Mouse (Mus musculus): Measurements from ENCODE around the gene BC051665. TPM values are rescaled to one million over a fixed set of nuclear protein-coding genes. Genes with fewer than 3 reads are reported as not detected.

The BC051665 gene
- not detected in 2 replicates for polyA plus RNA-seq (2015; fragmentation: Nextera tagmentation; extraction: Ambion mirVana)

DNA sequence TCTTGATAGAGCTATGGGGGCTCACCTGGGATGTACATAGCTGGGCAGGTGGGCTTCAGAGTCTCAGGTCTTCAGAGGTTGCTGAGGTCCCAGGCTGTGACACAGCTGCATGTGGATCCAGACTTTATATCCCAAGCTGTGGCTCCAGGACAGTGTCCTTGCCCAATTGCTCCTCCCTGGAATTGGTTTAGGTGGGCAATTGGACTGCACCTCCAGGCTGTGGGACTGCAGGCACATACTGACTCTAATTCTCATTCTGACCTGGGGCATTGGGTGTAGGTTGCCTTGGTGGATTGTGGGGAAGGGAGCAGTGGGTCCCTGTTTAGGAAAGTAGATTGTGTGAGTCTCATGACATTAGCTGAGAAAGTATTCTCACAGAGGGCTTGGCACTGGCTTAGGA lies at the start of gene BC051665:
TSS of gene BC051665 (minus strand) at position 101 of the 400 bp plus-strand sequence.
- Histone ChIP-seq H3K36me3 (replicated peaks) (no peaks in the 10 kb centered on the region), H3K4me2 (no peak within 1 kb of the TSS), H3K4me1 (replicated peaks) (no peaks in the 10 kb centered on the region), H3K4me3 (replicated peaks) (no peak within 1 kb of the TSS), H3K27ac (replicated peaks) (no peak within 1 kb of the TSS), H3K9ac (no peak within 1 kb of the TSS), H3K9me3 (replicated peaks) (no peaks in the 10 kb centered on the region), H3K27me3 (no peaks in the 10 kb centered on the region)
- ATAC-seq (ENCODE audit: insufficient read depth): no peak

DNA sequence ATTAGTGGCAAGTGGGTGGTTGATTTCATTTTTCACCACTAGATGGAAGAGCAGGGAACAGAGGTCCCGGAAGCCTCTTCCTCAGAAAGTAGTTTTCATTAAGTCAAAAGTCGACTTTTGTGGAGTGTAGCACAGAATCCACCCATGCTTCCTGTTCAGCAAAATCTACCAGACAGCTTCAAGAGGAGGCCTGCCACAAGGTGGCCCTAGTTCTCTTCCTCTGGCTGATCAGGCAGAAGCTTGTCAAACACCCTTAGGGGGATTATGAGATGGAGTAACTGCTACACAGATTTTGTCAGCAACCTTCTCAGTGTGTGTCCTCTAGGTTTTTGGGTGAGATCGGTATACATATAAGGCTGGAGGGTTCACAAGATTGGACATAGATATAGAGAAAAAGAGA lies 39.9 kb upstream of the BC051665 start:
- no peak overlapping the region for H3K27ac ChIP-seq (replicated peaks)
- H3K9me3 ChIP-seq (replicated peaks): no peaks in the 10 kb centered on the region
- no peak for ATAC-seq (ENCODE audit: insufficient read depth)
- H3K9ac ChIP-seq: no peak overlapping the region
- no peaks in the 10 kb centered on the region for H3K4me1 ChIP-seq (replicated peaks)
- no peak overlapping the region for H3K4me3 ChIP-seq (replicated peaks)
- 26% methylated on average over 3 of the region's 3 CpGs for WGBS (ENCODE audit: insufficient replicate concordance)
- H3K27me3 ChIP-seq: no peaks in the 10 kb centered on the region
- H3K4me2 ChIP-seq: no peak overlapping the region
- no peaks in the 10 kb centered on the region for H3K36me3 ChIP-seq (replicated peaks)

DNA sequence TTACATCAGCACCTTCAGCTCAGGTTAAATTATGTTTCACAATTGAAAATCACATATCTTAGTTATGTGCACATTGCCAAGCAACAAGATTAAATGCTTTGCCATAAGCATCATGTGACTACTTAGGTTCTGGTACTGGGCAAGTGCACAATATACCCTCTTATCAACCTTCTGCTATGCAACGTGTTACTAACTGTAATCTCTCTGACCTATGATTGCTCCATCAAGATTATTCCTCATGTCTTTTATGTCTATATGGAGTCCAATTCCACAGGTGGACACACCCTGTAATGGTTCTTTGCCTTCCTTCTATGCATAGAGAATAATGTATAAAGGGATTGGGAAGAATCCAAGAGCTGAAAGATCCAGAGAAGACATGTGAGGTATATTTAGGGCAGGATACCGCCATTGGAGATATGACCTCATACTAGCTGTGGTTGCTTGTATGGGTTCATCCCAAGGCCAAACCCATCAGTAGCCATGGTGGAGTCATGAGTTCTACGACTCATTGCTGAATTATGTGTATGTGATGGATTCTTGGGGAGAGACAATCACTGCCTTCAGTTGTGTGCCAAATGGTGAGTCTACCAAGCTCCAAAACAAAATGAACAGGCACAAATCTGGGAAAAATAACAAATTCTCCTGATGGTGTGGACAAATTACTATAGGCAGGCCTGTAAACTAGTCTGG lies 34.5 kb upstream of the BC051665 start:
- Histone ChIP-seq H3K9me3 (replicated peaks) (no peaks in the 10 kb centered on the region), H3K9ac (no peak overlapping the region), H3K27me3 (no peaks in the 10 kb centered on the region), H3K4me1 (replicated peaks) (no peaks in the 10 kb centered on the region), H3K4me2 (no peak overlapping the region), H3K36me3 (replicated peaks) (no peaks in the 10 kb centered on the region), H3K4me3 (replicated peaks) (no peak overlapping the region), H3K27ac (replicated peaks) (no peak overlapping the region)
- 45% methylated on average over 3 of the region's 3 CpGs for WGBS (ENCODE audit: insufficient replicate concordance)
- no peak for ATAC-seq (ENCODE audit: insufficient read depth)

DNA sequence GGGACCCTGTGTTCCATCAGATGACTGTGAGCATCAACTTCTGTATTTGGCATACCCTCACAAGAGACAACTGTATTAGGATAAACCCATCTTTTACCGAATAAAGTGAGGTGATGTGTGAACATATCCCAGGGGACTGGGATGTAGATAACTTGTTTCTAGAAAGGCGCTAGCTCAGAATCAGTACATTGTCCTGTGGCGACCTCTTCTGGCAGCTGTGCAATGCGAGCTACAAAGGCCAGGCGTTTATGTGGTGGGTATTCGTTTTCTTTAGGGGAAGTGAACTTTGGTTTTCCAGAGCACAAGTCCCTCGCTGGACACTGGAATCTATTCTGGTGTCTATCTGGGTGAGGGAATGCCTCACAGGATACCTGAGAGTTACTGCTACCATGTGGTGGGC lies 33.3 kb upstream of the BC051665 start:
- Histone ChIP-seq H3K4me2 (no peak overlapping the region), H3K36me3 (replicated peaks) (no peaks in the 10 kb centered on the region), H3K4me3 (replicated peaks) (no peak overlapping the region), H3K9me3 (replicated peaks) (no peaks in the 10 kb centered on the region), H3K9ac (no peak overlapping the region), H3K4me1 (replicated peaks) (no peaks in the 10 kb centered on the region), H3K27me3 (no peaks in the 10 kb centered on the region), H3K27ac (replicated peaks) (no peak overlapping the region)
- WGBS (ENCODE audit: insufficient replicate concordance): 5% methylated on average over 7 of the region's 7 CpGs
- no peak for ATAC-seq (ENCODE audit: insufficient read depth)

DNA sequence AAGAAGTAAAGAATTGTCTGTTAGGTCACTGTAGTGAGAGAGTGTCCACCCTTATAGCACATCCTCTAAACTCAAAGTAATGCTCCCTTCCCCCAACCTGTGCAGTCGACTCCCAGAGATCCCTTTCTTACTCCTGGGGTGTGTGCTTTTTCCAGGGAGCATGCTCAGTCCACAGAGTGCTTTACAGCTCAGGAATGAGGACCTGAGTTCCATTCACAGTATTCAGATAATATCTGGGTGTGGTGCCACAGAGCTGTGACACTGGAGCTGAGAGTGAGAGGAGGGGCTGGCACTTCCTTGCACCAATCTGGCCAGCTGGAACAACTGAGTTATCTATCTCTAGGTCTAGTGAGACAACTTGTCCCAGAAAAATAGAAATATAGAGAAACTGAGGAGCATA lies 27.6 kb upstream of the BC051665 start:
- Histone ChIP-seq H3K27ac (replicated peaks) (no peak overlapping the region), H3K9ac (no peak overlapping the region), H3K36me3 (replicated peaks) (no peaks in the 10 kb centered on the region), H3K4me3 (replicated peaks) (no peak overlapping the region), H3K9me3 (replicated peaks) (no peaks in the 10 kb centered on the region), H3K4me2 (no peak overlapping the region), H3K4me1 (replicated peaks) (no peaks in the 10 kb centered on the region), H3K27me3 (no peaks in the 10 kb centered on the region)
- ATAC-seq (ENCODE audit: insufficient read depth): no peak
- WGBS (ENCODE audit: insufficient replicate concordance): 30% methylated on average over 1 of the region's 1 CpGs

DNA sequence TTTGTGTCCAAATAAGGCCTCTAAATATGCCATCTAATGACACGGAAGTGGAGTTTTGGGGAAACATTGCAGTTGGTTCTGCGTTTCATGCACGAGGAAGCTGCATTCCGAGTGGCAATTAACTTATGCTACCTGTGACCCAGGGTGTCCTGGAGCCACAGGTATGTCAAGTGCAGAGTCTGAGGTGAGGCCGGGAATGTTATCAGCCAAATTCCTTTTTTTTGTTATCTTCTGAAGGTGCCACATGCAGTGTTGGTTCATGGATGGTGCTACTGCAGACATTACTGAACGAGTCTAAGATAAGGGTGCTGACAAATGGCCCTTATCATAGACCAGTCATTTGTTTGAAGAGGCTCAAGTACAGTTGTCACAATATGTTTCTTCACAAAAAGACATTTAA lies 26.6 kb upstream of the BC051665 start:
- WGBS (ENCODE audit: insufficient replicate concordance): 50% methylated on average over 6 of the region's 6 CpGs
- ATAC-seq (ENCODE audit: insufficient read depth): no peak
- H3K36me3 ChIP-seq (replicated peaks): no peaks in the 10 kb centered on the region

DNA sequence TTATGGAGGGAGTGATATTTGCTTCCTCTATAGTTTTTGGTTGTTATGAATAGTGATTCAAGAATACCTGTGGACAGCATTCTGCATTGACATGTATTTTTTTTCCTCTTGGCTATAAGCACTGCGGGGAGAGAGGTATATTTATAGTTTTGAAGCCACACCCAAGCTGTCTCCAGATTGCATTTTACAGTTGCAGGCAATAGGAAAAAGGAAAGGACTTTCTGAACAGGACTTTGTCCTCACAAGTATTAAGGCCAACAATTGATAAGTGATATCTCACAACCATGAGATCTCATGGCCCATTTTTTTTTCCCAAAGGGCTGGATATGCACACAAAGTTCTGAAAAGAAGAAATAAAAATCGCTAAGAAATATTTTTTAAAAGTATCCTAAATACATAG lies 23.5 kb upstream of the BC051665 start:
- Histone ChIP-seq H3K4me2 (no peak overlapping the region), H3K9ac (no peak overlapping the region), H3K9me3 (replicated peaks) (no peaks in the 10 kb centered on the region), H3K4me1 (replicated peaks) (no peaks in the 10 kb centered on the region), H3K4me3 (replicated peaks) (no peak overlapping the region), H3K36me3 (replicated peaks) (no peaks in the 10 kb centered on the region), H3K27ac (replicated peaks) (no peak overlapping the region), H3K27me3 (no peaks in the 10 kb centered on the region)
- 44% methylated on average over 2 of the region's 2 CpGs for WGBS (ENCODE audit: insufficient replicate concordance)
- no peak for ATAC-seq (ENCODE audit: insufficient read depth)

More for the DNA sequence above, 26.6 kb upstream of the BC051665 start:
- no peaks in the 10 kb centered on the region for H3K4me1 ChIP-seq (replicated peaks)
- no peak overlapping the region for H3K27ac ChIP-seq (replicated peaks)
- no peaks in the 10 kb centered on the region for H3K27me3 ChIP-seq
- no peak overlapping the region for H3K9ac ChIP-seq
- no peak overlapping the region for H3K4me2 ChIP-seq
- H3K4me3 ChIP-seq (replicated peaks): no peak overlapping the region
- no peaks in the 10 kb centered on the region for H3K9me3 ChIP-seq (replicated peaks)

DNA sequence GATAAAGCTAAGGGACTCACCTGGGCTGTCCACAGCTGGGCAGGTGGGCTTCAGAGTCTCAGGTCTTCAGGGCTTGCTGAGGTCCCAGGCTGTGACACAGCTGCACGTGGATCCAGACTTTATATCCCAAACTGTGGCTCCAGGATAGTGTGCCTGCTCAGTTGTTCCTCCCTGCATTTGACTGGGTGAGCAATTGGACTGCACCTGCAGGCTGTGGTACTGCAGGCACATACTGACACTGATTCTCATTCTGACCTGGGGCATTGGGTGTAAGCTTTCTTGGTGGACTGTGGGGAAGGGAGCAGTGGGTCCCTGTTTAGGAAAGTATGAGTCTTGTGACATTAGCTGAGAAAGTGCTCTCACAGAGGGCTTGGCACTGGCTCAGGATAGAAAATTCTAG lies 16.6 kb upstream of the BC051665 start, which contains the start of gene Ctsll3:
TSS of gene Ctsll3 (minus strand) at position 101 of the 400 bp plus-strand sequence.
- H3K9me3 ChIP-seq (replicated peaks): no peaks in the 10 kb centered on the region
- WGBS (ENCODE audit: insufficient replicate concordance): 41% methylated on average over 1 of the region's 1 CpGs
- no peak within 1 kb of the TSS for H3K4me3 ChIP-seq (replicated peaks)
- no peak within 1 kb of the TSS for H3K9ac ChIP-seq
- H3K27me3 ChIP-seq: no peaks in the 10 kb centered on the region
- H3K4me1 ChIP-seq (replicated peaks): no peaks in the 10 kb centered on the region
- no peak for ATAC-seq (ENCODE audit: insufficient read depth)
- no peak within 1 kb of the TSS for H3K4me2 ChIP-seq
- H3K27ac ChIP-seq (replicated peaks): no peak within 1 kb of the TSS
- no peaks in the 10 kb centered on the region for H3K36me3 ChIP-seq (replicated peaks)

DNA sequence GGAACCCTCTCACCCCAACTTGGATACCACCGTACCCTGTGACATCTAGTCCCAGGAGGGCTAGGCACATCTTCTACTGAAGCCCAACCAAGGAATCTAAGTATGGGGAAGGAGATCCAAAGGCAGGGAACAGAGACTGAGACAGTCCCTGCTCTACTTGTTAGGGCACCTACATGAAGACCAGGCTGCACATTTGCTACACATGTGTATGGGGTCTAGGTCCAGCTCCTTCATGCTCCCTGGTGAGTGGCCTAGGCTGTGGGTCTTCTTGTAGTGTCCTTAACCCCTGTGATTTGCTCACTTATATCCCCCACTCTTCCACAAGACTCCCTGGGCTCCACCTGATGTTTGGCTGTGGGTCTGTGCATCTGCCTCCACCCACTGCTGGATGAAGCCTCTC lies 3.3 kb upstream of the BC051665 start:
- Histone ChIP-seq H3K27me3 (no peaks in the 10 kb centered on the region), H3K9me3 (replicated peaks) (no peaks in the 10 kb centered on the region), H3K9ac (no peak overlapping the region), H3K4me1 (replicated peaks) (no peaks in the 10 kb centered on the region), H3K27ac (replicated peaks) (no peak overlapping the region), H3K4me2 (no peak overlapping the region), H3K4me3 (replicated peaks) (no peak overlapping the region), H3K36me3 (replicated peaks) (no peaks in the 10 kb centered on the region)
- no peak for ATAC-seq (ENCODE audit: insufficient read depth)
- 75% methylated on average over 1 of the region's 1 CpGs for WGBS (ENCODE audit: insufficient replicate concordance)

DNA sequence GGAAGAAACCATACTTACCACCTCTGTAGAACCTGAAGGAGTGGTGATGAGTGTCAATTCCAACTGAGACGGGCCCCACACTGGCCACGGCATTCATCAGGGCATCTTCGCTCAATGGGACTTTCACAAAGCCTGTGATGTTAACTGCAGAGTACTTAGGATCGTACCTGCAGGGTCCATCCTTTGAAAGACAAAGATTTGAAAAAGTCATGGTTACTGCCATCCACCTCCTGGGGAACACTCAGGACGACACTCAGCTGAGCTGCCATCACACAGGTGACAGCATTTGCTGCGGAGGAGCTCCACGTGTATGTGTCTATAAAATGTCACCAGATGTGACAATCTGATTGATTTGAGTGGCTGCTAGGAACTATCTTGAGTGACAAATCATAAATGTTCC lies 2.9 kb downstream of the BC051665 start:
- no peak overlapping the region for H3K4me2 ChIP-seq
- WGBS (ENCODE audit: insufficient replicate concordance): 71% methylated on average over 7 of the region's 7 CpGs

DNA sequence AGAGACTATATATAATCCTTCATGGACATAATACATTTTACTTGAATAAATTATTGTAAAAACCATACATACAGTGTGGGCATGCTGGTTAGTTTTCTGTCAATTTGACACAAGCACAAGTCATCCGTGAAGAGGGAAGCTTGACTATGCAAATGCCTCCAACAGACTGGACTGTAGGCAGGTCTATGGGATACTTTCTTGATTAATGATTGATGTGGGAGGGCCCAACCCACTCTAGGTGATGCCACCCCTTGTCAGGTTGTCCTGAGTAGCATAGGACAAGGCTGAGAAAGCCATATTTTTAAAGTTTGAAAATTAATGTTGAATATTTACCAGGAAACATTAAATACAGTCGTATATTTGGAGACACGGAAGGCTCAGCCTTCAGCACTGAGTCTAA lies 5.6 kb downstream of the BC051665 start:
- no peaks in the 10 kb centered on the region for H3K36me3 ChIP-seq (replicated peaks)
- H3K9ac ChIP-seq: no peak overlapping the region
- ATAC-seq (ENCODE audit: insufficient read depth): no peak
- no peak overlapping the region for H3K4me3 ChIP-seq (replicated peaks)
- no peaks in the 10 kb centered on the region for H3K27me3 ChIP-seq
- H3K4me2 ChIP-seq: no peak overlapping the region
- no peak overlapping the region for H3K27ac ChIP-seq (replicated peaks)
- H3K4me1 ChIP-seq (replicated peaks): no peaks in the 10 kb centered on the region
- WGBS (ENCODE audit: insufficient replicate concordance): 57% methylated on average over 3 of the region's 3 CpGs
- no peaks in the 10 kb centered on the region for H3K9me3 ChIP-seq (replicated peaks)

More for the DNA sequence above, 2.9 kb downstream of the BC051665 start:
- H3K4me1 ChIP-seq (replicated peaks): no peaks in the 10 kb centered on the region
- H3K36me3 ChIP-seq (replicated peaks): no peaks in the 10 kb centered on the region
- no peaks in the 10 kb centered on the region for H3K27me3 ChIP-seq
- no peak overlapping the region for H3K4me3 ChIP-seq (replicated peaks)
- no peak for ATAC-seq (ENCODE audit: insufficient read depth)
- H3K9me3 ChIP-seq (replicated peaks): no peaks in the 10 kb centered on the region
- H3K9ac ChIP-seq: no peak overlapping the region
- H3K27ac ChIP-seq (replicated peaks): no peak overlapping the region

DNA sequence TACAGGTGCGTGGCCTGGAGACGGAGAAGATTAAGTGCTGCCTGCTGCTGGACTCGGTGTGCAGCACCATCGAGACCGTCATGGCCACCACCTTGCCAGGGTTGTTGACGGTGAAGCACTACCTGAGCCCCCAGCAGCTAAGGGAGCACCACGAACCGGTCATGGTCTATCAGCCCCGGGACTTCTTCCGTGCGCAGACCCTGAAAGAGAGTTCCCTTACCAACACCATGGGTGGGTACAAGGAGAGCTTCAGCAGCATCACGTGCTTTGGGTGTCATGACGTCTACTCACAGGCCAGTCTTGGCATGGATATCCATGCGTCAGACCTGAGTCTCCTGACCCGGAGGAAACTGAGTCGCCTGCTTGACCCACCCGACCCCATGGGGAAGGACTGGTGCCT lies 25.0 kb downstream of the BC051665 start:
- 85% methylated on average over 17 of the region's 17 CpGs for WGBS (ENCODE audit: insufficient replicate concordance)
- H3K36me3 ChIP-seq (replicated peaks): peaks cover 18% of the 10 kb centered on the region; the same call in 1 of the 2 replicates
- H3K27ac ChIP-seq (replicated peaks): no peak overlapping the region
- H3K9me3 ChIP-seq (replicated peaks): no peaks in the 10 kb centered on the region
- no peaks in the 10 kb centered on the region for H3K27me3 ChIP-seq
- no peak overlapping the region for H3K4me3 ChIP-seq (replicated peaks)
- no peaks in the 10 kb centered on the region for H3K4me1 ChIP-seq (replicated peaks)
- H3K4me2 ChIP-seq: no peak overlapping the region
- no peak overlapping the region for H3K9ac ChIP-seq
- ATAC-seq (ENCODE audit: insufficient read depth): no peak

Measured in liver, embryonic 15.5 days (tissue).